ENCODE assay signal across 8 mouse cellular contexts in genomic region chr14:34363490-34364253, GRCm38 (mm10). TPM values are rescaled to one million over a fixed set of nuclear protein-coding genes. Genes with fewer than 3 reads are reported as not detected.
A peak's percentile ranks its signal among the peaks of the same experiment; 100 is the strongest.
DNase-seq lines count a peak whose midpoint lies in the region; ATAC-seq and TF ChIP-seq lines count a peak whose summit lies in the region.

No protein-coding gene starts in this region.

- H3K27ac ChIP-seq in embryonic facial prominence, embryonic 14.5 days (replicated peaks; ENCODE audit: low read depth, low read length): no peak overlapping the region
- peak overlapping the region; percentile 79 for H3K27ac ChIP-seq in heart, embryonic 10.5 days
- H3K27ac ChIP-seq in liver, embryonic 11.5 days (ENCODE audit: low read depth, low read length): no peak overlapping the region

- no peaks in the 10 kb centered on the region for H3K9me3 ChIP-seq in embryonic facial prominence, embryonic 14.5 days (ENCODE audit: control insufficient read depth, low read length)
- no peaks in the 10 kb centered on the region for H3K9me3 ChIP-seq in heart, embryonic 10.5 days
- no peaks in the 10 kb centered on the region for H3K9me3 ChIP-seq in liver, embryonic 11.5 days (ENCODE audit: control insufficient read depth, low read length)

- peak overlapping the region; percentile 14 for H3K4me3 ChIP-seq in C2C12 (ENCODE audit: insufficient read depth, poor library complexity, severe bottlenecking)
- H3K4me3 ChIP-seq in embryonic facial prominence, embryonic 14.5 days (ENCODE audit: low read depth, low read length): peak overlapping the region; percentile 46
- peak overlapping the region; percentile 61 for H3K4me3 ChIP-seq in heart, embryonic 10.5 days
- H3K4me3 ChIP-seq in liver, embryonic 11.5 days (ENCODE audit: low read depth, low read length): peak overlapping the region; percentile 42

- H3K9ac ChIP-seq in embryonic facial prominence, embryonic 14.5 days (ENCODE audit: low read depth, low read length): peak overlapping the region; percentile 59
- H3K9ac ChIP-seq in liver, embryonic 11.5 days (ENCODE audit: low read depth, low read length): peak overlapping the region; percentile 39; the same call in 1 of the 2 replicates

- no peaks in the 10 kb centered on the region for H3K79me3 ChIP-seq in C2C12 (ENCODE audit: low read depth)

- H3K36me3 ChIP-seq in C2C12 (ENCODE audit: control insufficient read depth, insufficient read depth): no peaks in the 10 kb centered on the region
- H3K36me3 ChIP-seq in embryonic facial prominence, embryonic 14.5 days (ENCODE audit: control insufficient read depth, insufficient read depth, low read length): no peaks in the 10 kb centered on the region
- H3K36me3 ChIP-seq in heart, embryonic 10.5 days: no peaks in the 10 kb centered on the region
- H3K36me3 ChIP-seq in liver, embryonic 11.5 days (ENCODE audit: control insufficient read depth, insufficient read depth, low read length): no peaks in the 10 kb centered on the region

- ATAC-seq in embryonic facial prominence, embryonic 14.5 days (ENCODE audit: low read depth): peak; percentile 88
- ATAC-seq in liver, embryonic 11.5 days (replicated peaks; ENCODE audit: low FRiP score): peak; percentile 69

- peak; percentile 80 for DNase-seq in adrenal gland, postnatal 10 days
- peak; percentile 81 for DNase-seq in embryonic facial prominence, embryonic 14.5 days (ENCODE audit: low spot score)
- DNase-seq in heart, embryonic 10.5 days (ENCODE audit: low spot score): peak; percentile 83
- peak; percentile 62 for DNase-seq in kidney, adult 9 months
- peak; percentile 65 for DNase-seq in liver, embryonic 11.5 days (ENCODE audit: low spot score)
- DNase-seq in monocyte, adult 2 months (ENCODE audit: low read depth in 1 of 2, low spot score in 2 of 2): peak; percentile 81
- peak; percentile 73 for DNase-seq in testis, postnatal 10 days (ENCODE audit: low spot score)

- no peaks in the 10 kb centered on the region for H3K79me2 ChIP-seq in C2C12 (ENCODE audit: control insufficient read depth, insufficient read depth)

- H3K27me3 ChIP-seq in C2C12 (ENCODE audit: control insufficient read depth, insufficient read depth, insufficient read length): no peaks in the 10 kb centered on the region
- H3K27me3 ChIP-seq in embryonic facial prominence, embryonic 14.5 days (replicated peaks; ENCODE audit: control insufficient read depth, insufficient read depth, low read length): no peaks in the 10 kb centered on the region
- peaks cover 13% of the 10 kb centered on the region; the same call in 1 of the 2 replicates for H3K27me3 ChIP-seq in heart, embryonic 10.5 days (ENCODE audit: insufficient read depth, poor library complexity, severe bottlenecking)
- H3K27me3 ChIP-seq in liver, embryonic 11.5 days (replicated peaks; ENCODE audit: control insufficient read depth, insufficient read depth, low read length): 0 out of 2 replicates have a peak, but pooled peaks cover 2% of the 10 kb centered on the region

- peak; percentile 75 for TF ChIP-seq CTCF in C2C12 (IDR thresholded peaks at IDR 0.05; ENCODE audit: control insufficient read depth, insufficient read depth, insufficient read length)

- peak overlapping the region; percentile 43 for H3ac ChIP-seq in C2C12 (ENCODE audit: control insufficient read depth, insufficient read length, low read depth)

- WGBS in embryonic facial prominence, embryonic 14.5 days: 1% methylated on average over 31 of the region's 32 CpGs
- WGBS in heart, embryonic 10.5 days: 3% methylated on average over 32 of the region's 32 CpGs
- 6% methylated on average over 32 of the region's 32 CpGs for WGBS in liver, embryonic 11.5 days

- H3K4me2 ChIP-seq in embryonic facial prominence, embryonic 14.5 days (ENCODE audit: low read depth, low read length): peak overlapping the region; percentile 83
- peak overlapping the region; percentile 80 for H3K4me2 ChIP-seq in liver, embryonic 11.5 days

- no peaks in the 10 kb centered on the region for H3K4me1 ChIP-seq in embryonic facial prominence, embryonic 14.5 days (ENCODE audit: control insufficient read depth, insufficient read depth, low read length)
- peaks cover 10% of the 10 kb centered on the region for H3K4me1 ChIP-seq in heart, embryonic 10.5 days
- peaks cover 2% of the 10 kb centered on the region; the same call in 1 of the 2 replicates for H3K4me1 ChIP-seq in liver, embryonic 11.5 days (replicated peaks; ENCODE audit: control insufficient read depth, insufficient read depth, low read length)

TF ChIP-seq in C2C12, 6 proteins besides CTCF, POLR2A, EP300 and RAD21:
- TF ChIP-seq MYOG (IDR thresholded peaks at IDR 0.05; ENCODE audit: control insufficient read depth, extremely low read depth, insufficient read length) (no peak), CEBPB (IDR thresholded peaks at IDR 0.05; ENCODE audit: low read depth) (peak; percentile 26), MAX (IDR thresholded peaks at IDR 0.05) (peak; percentile 83), FOSL1 (IDR thresholded peaks at IDR 0.05; ENCODE audit: insufficient read depth, low read length, poor library complexity, severe bottlenecking) (peak; percentile 22), MYOD1 (IDR thresholded peaks at IDR 0.05; ENCODE audit: control insufficient read depth, insufficient read length, low read depth) (no peak), USF1 (IDR thresholded peaks at IDR 0.05; ENCODE audit: low read depth) (peak; percentile 72)
TF ChIP-seq in C2C12: peak in this region for 4.

RNA-seq across cellular contexts. Expression of gene Fam25c, which starts 8.4 kb away (rescaled TPM):
- not detected for polyA plus RNA-seq in C2C12 (2012; fragmentation: generic; extraction: Trizol)
- total RNA-seq in adrenal gland, postnatal 10 days (2021): 1 to 10 TPM; 2.3 to 4.2 TPM
- polyA plus RNA-seq in embryonic facial prominence, embryonic 14.5 days (2014; fragmentation: Nextera tagmentation; extraction: Ambion mirVana): 13.0 and 40.1 TPM in 2 replicates
- polyA plus RNA-seq in heart, embryonic 10.5 days (2016; fragmentation: Nextera tagmentation; extraction: Ambion mirVana): not detected in 2 replicates
- polyA plus RNA-seq in liver, embryonic 11.5 days (2014; fragmentation: Nextera tagmentation; extraction: Ambion mirVana): 0.66 TPM in 1 of 2 replicates, not detected in the other

RNA-seq across cellular contexts. Expression of gene Sncg, which starts 10.9 kb away (rescaled TPM):
- polyA plus RNA-seq in C2C12 (2012; fragmentation: generic; extraction: Trizol): 1.4 TPM
- 10 to 100 TPM; 44.7 to 50.3 TPM for total RNA-seq in adrenal gland, postnatal 10 days (2021)
- polyA plus RNA-seq in embryonic facial prominence, embryonic 14.5 days (2014; fragmentation: Nextera tagmentation; extraction: Ambion mirVana): 74.9 and 76.8 TPM in 2 replicates
- 2.3 and 4.6 TPM in 2 replicates for polyA plus RNA-seq in heart, embryonic 10.5 days (2016; fragmentation: Nextera tagmentation; extraction: Ambion mirVana)
- 1.6 and 1.8 TPM in 2 replicates for polyA plus RNA-seq in liver, embryonic 11.5 days (2014; fragmentation: Nextera tagmentation; extraction: Ambion mirVana)

RNA-seq across cellular contexts. Expression of gene Mmrn2, which starts 11.6 kb away (rescaled TPM):
- 0.04 TPM for polyA plus RNA-seq in C2C12 (2012; fragmentation: generic; extraction: Trizol)
- total RNA-seq in adrenal gland, postnatal 10 days (2021): 10 to 100 TPM; 25.2 to 34.6 TPM
- polyA plus RNA-seq in embryonic facial prominence, embryonic 14.5 days (2014; fragmentation: Nextera tagmentation; extraction: Ambion mirVana): 8.2 and 8.6 TPM in 2 replicates
- polyA plus RNA-seq in heart, embryonic 10.5 days (2016; fragmentation: Nextera tagmentation; extraction: Ambion mirVana): 13.9 and 23.7 TPM in 2 replicates
- 5.3 and 6.2 TPM in 2 replicates for polyA plus RNA-seq in liver, embryonic 11.5 days (2014; fragmentation: Nextera tagmentation; extraction: Ambion mirVana)

RNA-seq across cellular contexts. Expression of gene Glud1, which starts 53.1 kb away (rescaled TPM):
- polyA plus RNA-seq in C2C12 (2012; fragmentation: generic; extraction: Trizol): 136 TPM
- 100 to 1,000 TPM; 309 to 414 TPM for total RNA-seq in adrenal gland, postnatal 10 days (2021)
- 72.7 and 78.6 TPM in 2 replicates for polyA plus RNA-seq in embryonic facial prominence, embryonic 14.5 days (2014; fragmentation: Nextera tagmentation; extraction: Ambion mirVana)
- 66.6 and 87.3 TPM in 2 replicates for polyA plus RNA-seq in heart, embryonic 10.5 days (2016; fragmentation: Nextera tagmentation; extraction: Ambion mirVana)
- 182 and 192 TPM in 2 replicates for polyA plus RNA-seq in liver, embryonic 11.5 days (2014; fragmentation: Nextera tagmentation; extraction: Ambion mirVana)

RNA-seq across cellular contexts. Expression of gene Shld2, which starts 53.4 kb away (rescaled TPM):
- 2.7 TPM for polyA plus RNA-seq in C2C12 (2012; fragmentation: generic; extraction: Trizol)
- total RNA-seq in adrenal gland, postnatal 10 days (2021): 10 to 100 TPM; 10.5 to 13.8 TPM
- 9.8 and 13.5 TPM in 2 replicates for polyA plus RNA-seq in embryonic facial prominence, embryonic 14.5 days (2014; fragmentation: Nextera tagmentation; extraction: Ambion mirVana)
- polyA plus RNA-seq in heart, embryonic 10.5 days (2016; fragmentation: Nextera tagmentation; extraction: Ambion mirVana): 9.0 TPM in 2 replicates
- 10.5 and 15.4 TPM in 2 replicates for polyA plus RNA-seq in liver, embryonic 11.5 days (2014; fragmentation: Nextera tagmentation; extraction: Ambion mirVana)

Comparison
In these comparisons a context has a peak if more than half of its experiments do, and no peak if none do; other contexts are left out.
1. RNA of gene Sncg, which starts 10.9 kb away (polyA plus RNA-seq): 74.9 to 76.8 TPM in embryonic facial prominence, embryonic 14.5 days; 2.3 to 4.6 TPM in heart, embryonic 10.5 days, 1.6 to 1.8 TPM in liver, embryonic 11.5 days and 1.4 TPM in C2C12 (single experiment); every median in the first group is over 10 times any median in the second.
2. Peak in every context shown above with its lines, with median percentiles within 50 percentile points of each other: H3K4me3 ChIP-seq and DNase-seq.